Mouse (Mus musculus) E14TG2a.4 (cell line): Measurements from ENCODE around the gene Arf1.

Experiments used
- H3K27me3 ChIP-seq: 2 replicates; pipeline ENCODE4 v1.6.1; 2014; ENCODE audit warnings: low read length, control low read depth; ENCODE audit not compliant: insufficient read depth
- H3K36me3 ChIP-seq: 2 replicates; pipeline ENCODE4 v1.6.1; 2014; ENCODE audit warnings: low read length, control low read depth; ENCODE audit not compliant: insufficient read depth
- H3K4me1 ChIP-seq: replicated peaks from 2 replicates; pipeline ENCODE4 v1.6.1; 2014; ENCODE audit warnings: low read depth, low read length, control low read depth
- H3K4me3 ChIP-seq: replicated peaks from 2 replicates; pipeline ENCODE4 v1.5.1; 2014; ENCODE audit warnings: mild to moderate bottlenecking, low read length
- H3K9me3 ChIP-seq: 2 replicates; pipeline ENCODE4 v1.6.1; 2014; ENCODE audit warnings: low read length, control low read depth
- CTCF ChIP-seq: conservative IDR thresholded peaks from 2 replicates; pipeline ENCODE4 v1.5.1; 2014; ENCODE audit warnings: low read length
- NANOG ChIP-seq: IDR thresholded peaks from 2 replicates; pipeline ENCODE4 v1.6.1; 2014; ENCODE audit warnings: borderline replicate concordance, low read length, mixed read lengths
- POU5F1 ChIP-seq: IDR thresholded peaks from 2 replicates; pipeline ENCODE4 v1.6.1; 2014; ENCODE audit warnings: low read length, borderline replicate concordance

Arf1 gene

DNA sequence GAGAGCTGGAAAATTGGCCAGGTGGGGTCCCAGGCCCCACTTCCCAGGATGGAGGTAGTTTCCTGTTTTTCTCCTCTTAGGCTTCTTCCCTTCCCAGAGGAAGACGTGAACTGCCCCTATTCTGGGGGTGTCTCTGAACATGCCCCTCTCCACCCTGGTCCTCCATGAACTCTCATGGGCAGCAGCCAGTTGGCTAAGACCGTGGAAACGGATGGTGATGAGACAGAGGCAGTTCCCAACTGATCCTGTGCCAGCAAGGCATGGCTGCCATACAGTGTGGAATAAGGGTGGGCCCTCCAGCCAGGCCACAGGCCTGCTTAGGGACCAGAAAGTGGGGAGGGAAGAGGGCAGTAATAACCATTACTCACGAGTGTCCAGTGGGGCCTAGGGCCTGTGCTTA lies 57.5 kb downstream of the Arf1 start:
- Histone ChIP-seq H3K4me3 (no peak overlapping the region), H3K9me3 (no peaks in the 10 kb centered on the region), H3K27me3 (peaks cover 25% of the 10 kb centered on the region), H3K36me3 (no peaks in the 10 kb centered on the region), H3K4me1 (peaks cover 10% of the 10 kb centered on the region)
- TF ChIP-seq CTCF (no peak), POU5F1 (no peak), NANOG (no peak)

DNA sequence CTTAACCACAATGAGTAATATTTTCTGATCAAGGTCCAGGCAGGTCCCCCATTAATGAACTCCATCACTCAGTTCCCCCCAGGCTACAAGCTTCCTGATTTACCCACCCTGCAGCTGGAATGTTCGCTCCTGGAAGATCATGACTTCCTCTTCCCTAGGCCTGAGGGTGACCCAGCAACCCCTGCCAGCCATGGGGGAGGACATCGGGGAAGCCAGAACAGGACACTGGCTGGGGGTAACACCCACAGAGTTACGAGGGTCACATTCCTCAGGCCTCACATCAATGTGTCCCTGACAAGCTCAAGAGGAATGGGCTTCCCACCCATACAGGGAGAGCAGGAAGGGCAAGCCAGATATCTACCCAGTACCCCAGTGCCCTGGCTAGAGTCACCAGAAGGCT lies 58.3 kb downstream of the Arf1 start:
- no peaks in the 10 kb centered on the region for H3K36me3 ChIP-seq
- no peak overlapping the region for H3K4me3 ChIP-seq
- peaks cover 10% of the 10 kb centered on the region for H3K4me1 ChIP-seq
- H3K9me3 ChIP-seq, result no peaks in the 10 kb centered on the region
- H3K27me3 ChIP-seq, result peaks cover 18% of the 10 kb centered on the region
- TF ChIP-seq NANOG, result no peak
- no peak for TF ChIP-seq CTCF
- TF ChIP-seq POU5F1, result no peak

DNA sequence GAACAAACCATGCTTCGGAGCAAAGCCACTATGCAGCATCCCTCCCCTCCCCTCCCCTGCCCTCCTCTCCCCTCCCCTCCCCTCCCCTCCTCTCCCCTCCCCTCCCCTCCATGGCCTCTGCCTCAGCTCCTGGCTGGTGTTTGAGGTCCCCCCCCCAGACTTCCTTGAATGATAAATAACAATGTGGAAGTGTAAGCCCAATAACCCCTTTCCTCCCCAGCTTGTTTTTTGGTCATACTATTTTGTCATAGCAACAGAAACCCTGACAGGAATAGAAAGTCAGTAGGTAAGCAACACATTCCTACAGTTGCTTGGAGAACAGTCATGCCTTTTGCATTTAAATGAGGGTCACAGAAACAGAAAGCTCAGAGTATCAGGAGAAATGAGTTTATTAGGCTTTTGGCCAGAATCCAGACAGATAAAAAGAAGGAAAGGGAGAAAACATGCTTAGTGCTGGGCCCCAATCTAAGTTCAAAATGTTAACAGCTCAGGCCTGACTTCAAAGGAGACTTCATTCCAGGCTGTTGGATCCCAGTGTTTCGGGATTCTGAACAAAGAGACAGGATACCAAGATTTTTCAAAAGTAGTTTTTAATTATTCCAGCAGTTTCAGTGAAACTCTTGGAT lies 62.3 kb downstream of the Arf1 start:
- H3K36me3 ChIP-seq, result no peaks in the 10 kb centered on the region

DNA sequence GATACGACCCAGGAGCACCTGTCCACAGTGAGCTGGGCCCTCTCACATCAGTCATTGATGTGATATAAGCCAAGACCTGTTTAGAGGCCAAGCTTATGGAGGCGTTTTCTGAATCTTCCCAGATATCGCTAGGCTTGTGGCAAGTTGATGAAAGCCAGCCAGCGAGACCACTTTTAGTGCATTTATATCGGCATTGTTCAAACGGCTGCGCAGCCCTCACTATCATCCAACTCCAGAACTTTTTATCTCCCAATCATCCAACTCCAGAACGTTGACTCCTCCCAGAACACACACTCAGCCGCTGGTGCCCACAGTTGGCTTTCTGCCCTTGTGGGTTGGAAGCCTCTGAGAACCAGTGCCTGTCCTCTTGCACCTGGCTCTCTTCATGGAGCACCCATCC lies 63.7 kb downstream of the Arf1 start:
- H3K36me3 ChIP-seq, result no peaks in the 10 kb centered on the region
- H3K27me3 ChIP-seq, result no peaks in the 10 kb centered on the region
- TF ChIP-seq NANOG (no peak), CTCF (no peak), POU5F1 (no peak)
- H3K4me1 ChIP-seq, result peaks cover 36% of the 10 kb centered on the region
- H3K9me3 ChIP-seq, result no peaks in the 10 kb centered on the region
- H3K4me3 ChIP-seq, result peak overlapping the region; percentile 87

More for the DNA sequence above, 62.3 kb downstream of the Arf1 start:
- Histone ChIP-seq H3K9me3 (no peaks in the 10 kb centered on the region), H3K27me3 (no peaks in the 10 kb centered on the region), H3K4me3 (no peak overlapping the region), H3K4me1 (peaks cover 30% of the 10 kb centered on the region)
- no peak for TF ChIP-seq NANOG
- TF ChIP-seq CTCF, result no peak
- TF ChIP-seq POU5F1, result no peak

GRCm38 (mm10) chr11:59163255-59164236 lies 64.5 kb downstream of the Arf1 start, which contains the start of gene Iba57:
Gene Iba57 (minus strand): TSS chr11:59163739.
- TF ChIP-seq POU5F1, result no peak
- Histone ChIP-seq H3K9me3 (no peaks in the 10 kb centered on the region), H3K36me3 (no peaks in the 10 kb centered on the region), H3K4me1 (peaks cover 44% of the 10 kb centered on the region), H3K27me3 (no peaks in the 10 kb centered on the region), H3K4me3 (peak within 1 kb of the TSS; percentile 87)

DNA sequence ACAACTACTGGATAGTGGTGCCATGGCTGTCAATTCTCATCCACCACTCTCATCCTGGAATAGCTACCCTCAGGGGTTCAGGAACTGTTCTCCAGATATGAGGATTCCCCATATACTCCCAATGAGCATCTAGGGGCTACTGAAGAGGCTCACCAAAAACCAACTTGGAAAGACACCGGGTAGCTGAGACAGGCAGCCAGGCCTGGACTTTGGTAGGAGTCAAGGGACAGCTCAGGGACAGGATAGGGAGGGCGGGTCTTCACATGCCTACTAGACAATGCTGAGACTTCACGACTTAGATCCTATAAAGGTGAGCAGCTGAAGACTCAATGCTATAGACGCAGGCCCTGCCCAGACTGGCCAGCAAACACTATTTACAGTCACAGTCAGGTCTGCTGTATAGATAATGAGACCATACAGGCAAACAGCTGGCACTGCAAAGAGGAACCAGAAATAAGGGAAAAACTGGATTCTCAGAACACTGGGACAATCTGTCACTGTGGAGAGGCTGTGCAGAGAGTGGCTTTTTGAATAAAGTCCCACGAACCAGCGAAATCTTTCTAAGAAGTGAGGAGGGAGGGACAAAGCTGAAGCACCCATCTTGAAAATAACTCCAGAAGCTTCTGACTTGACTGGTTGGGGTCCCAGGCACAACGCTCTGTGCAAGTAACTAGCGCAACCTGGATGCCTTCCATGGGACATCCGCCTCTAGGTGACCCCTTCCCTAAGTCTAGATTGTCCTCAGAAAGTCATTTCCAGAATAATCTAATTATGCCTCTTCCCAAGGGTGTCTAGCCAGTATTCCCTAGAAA lies 65.4 kb downstream of the Arf1 start:
- peaks cover 7% of the 10 kb centered on the region for H3K36me3 ChIP-seq
- no peak for TF ChIP-seq CTCF
- TF ChIP-seq POU5F1, result no peak
- no peak for TF ChIP-seq NANOG

More for the DNA sequence above, 65.4 kb downstream of the Arf1 start:
- Histone ChIP-seq H3K27me3 (no peaks in the 10 kb centered on the region), H3K9me3 (no peaks in the 10 kb centered on the region), H3K4me1 (peaks cover 44% of the 10 kb centered on the region), H3K4me3 (peak overlapping the region; percentile 87)
